Mouse (Mus musculus): ENCODE measurements around the gene Pde6g. TPM values are rescaled to one million over a fixed set of nuclear protein-coding genes. Genes with fewer than 3 reads are reported as not detected.
A peak's percentile ranks its signal among the peaks of the same experiment; 100 is the strongest.

Pde6g gene
- polyA plus RNA-seq, 1 experiment from 2014 or later = 0.15 TPM

DNA sequence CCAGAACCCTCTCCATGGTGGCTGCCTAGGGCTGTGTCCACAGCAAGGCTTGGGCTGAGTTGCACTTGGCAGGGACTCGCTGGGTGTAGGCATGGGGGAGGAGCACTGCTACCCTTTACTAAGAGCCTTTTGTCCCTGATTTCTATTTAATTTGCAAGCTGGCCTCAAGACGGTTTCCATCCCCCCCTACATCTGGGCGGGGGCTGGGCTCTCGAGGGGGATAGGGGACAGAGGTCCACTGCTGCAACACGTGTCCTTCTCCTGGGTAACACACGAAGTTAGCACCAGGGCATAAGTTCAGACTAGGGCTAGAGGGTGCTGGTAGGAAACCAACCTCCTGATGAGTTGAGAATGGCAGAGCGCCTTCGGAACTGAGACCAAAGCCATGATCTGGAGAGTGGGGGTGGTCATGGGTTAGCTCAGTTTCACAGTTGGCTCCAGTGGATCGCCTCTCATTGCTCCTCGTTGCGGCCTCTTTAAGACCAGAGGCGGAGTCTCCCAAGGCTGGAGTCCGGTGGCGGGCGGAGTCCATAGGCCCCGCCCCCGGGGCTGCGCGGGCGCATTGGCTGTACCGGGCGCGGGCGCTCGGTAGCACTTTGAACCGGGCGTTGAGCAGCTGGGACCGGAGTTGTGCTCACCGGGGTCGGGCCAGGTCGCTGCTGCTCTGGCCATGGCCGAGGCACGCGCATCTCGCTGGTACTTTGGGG, 38.2 kb upstream of the Pde6g start, which contains the start of gene Slc25a10:
Slc25a10 (plus strand) TSS at position 524 of the 707 bp plus-strand sequence.
- Histone ChIP-seq H3K4me2 (replicated peaks; ENCODE audit: low read depth) (peak within 1 kb of the TSS; percentile 91), H3K9me3 (ENCODE audit: control insufficient read depth, low read length) (no peaks in the 10 kb centered on the region), H3K4me3 (ENCODE audit: low read depth, low read length) (peak within 1 kb of the TSS; percentile 93), H3K4me1 (replicated peaks; ENCODE audit: control insufficient read depth, insufficient read depth) (peaks cover 14% of the 10 kb centered on the region), H3K27me3 (ENCODE audit: control insufficient read depth, insufficient read depth, low read length) (no peaks in the 10 kb centered on the region), H3K9ac (ENCODE audit: low read length) (peak within 1 kb of the TSS; percentile 82), H3K27ac (replicated peaks) (peak within 1 kb of the TSS; percentile 92), H3K36me3 (ENCODE audit: control insufficient read depth, insufficient read depth, low read length) (peaks cover 17% of the 10 kb centered on the region)
- ATAC-seq (ENCODE audit: low FRiP score, low TSS enrichment) (peak; percentile 83), DNase-seq (ENCODE audit: low spot score) (peak; percentile 95)
- WGBS = 2% methylated on average over 35 of the region's 35 CpGs
- TF ChIP-seq EP300 (optimal IDR thresholded peaks at IDR 0.05) (no peak), CTCF (IDR thresholded peaks at IDR 0.05; ENCODE audit: low read depth) (no peak)

DNA sequence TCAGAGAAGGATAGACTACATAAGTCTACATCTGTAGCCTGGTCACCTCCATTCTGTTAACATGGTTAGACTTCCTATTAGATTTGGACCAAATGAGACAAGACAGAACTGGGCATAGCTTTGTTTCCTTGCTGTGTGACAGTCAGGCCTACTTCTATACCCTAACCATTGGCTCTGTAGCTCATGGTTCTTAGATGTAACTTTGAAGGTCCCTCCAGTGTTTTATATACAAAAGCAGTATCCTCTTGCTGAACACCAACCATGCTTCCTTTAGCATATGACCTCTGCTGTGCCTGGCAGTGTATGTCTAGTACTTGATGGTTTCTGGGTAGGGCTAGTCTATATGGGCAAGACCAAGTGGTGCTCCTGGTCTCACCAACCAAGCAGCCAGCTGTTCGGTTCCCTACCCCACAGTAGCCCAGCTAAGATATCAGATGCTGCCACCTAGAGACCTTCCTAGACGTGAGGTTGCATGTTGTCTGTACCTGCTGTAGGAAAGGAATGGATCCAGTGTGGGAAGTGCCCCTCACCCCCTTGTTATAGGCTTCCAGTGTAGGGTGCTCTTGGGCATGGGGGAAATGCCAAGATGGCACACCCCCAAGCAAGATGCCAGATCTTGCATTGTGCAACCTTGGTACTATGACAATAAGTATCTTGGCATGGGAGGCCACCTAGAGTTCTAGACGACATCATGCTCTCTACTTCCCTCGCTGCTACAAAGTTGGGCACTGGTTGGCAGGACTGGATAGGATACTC, 37.2 kb upstream of the Pde6g start:
- 28% methylated on average over 4 of the region's 4 CpGs for WGBS
- DNase-seq (ENCODE audit: low spot score) = no peak
- TF ChIP-seq EP300 (optimal IDR thresholded peaks at IDR 0.05) (no peak), CTCF (IDR thresholded peaks at IDR 0.05; ENCODE audit: low read depth) (0 out of 2 replicates have a peak, but pooled peaks have one; percentile 22)

DNA sequence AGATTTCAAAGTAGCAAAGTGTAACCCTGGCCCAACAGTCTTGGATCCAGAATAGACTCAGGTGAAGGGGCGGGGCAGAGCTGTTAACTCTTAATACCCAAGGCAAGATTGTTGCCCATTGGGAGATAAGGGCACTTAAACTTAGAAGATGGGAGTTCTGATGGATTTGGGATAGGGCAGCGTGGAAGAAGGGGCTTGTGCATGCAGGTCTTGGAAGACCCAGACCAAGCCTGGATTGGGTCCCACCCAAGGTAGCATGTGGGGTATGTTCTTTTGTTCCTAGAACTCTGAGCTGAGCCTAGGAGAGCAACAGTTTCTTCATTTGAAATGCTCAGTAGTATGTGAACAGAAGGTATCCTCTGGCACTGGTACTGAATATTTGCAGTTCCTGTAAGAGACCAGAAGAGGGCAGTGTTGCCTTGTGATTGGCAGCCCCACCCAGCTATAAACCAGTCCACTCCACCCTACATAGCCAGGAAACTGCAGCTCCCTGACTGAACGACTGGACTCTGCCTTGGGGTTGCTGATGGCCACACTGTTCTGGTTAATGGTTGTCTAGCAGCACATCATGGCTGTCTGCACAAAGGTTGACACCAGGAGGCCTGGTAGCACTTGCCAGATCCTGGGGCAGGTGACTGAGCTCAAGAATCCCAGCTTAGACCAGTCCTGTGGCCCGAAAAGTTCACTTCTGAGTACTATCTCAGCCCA, 35.9 kb upstream of the Pde6g start:
- peak overlapping the region; percentile 92 for H3K27ac ChIP-seq (replicated peaks)
- no peaks in the 10 kb centered on the region for H3K27me3 ChIP-seq (ENCODE audit: control insufficient read depth, insufficient read depth, low read length)
- ATAC-seq (ENCODE audit: low FRiP score, low TSS enrichment) (peak; percentile 83), DNase-seq (ENCODE audit: low spot score) (peak; percentile 77)
- no peak for TF ChIP-seq EP300 (optimal IDR thresholded peaks at IDR 0.05)
- TF ChIP-seq CTCF (IDR thresholded peaks at IDR 0.05; ENCODE audit: low read depth) = peak; percentile 97
- H3K9ac ChIP-seq (ENCODE audit: low read length) = no peak overlapping the region
- no peak overlapping the region for H3K4me2 ChIP-seq (replicated peaks; ENCODE audit: low read depth)
- peaks cover 14% of the 10 kb centered on the region for H3K4me1 ChIP-seq (replicated peaks; ENCODE audit: control insufficient read depth, insufficient read depth)
- H3K36me3 ChIP-seq (ENCODE audit: control insufficient read depth, insufficient read depth, low read length) = peaks cover 8% of the 10 kb centered on the region
- 55% methylated on average over 4 of the region's 4 CpGs for WGBS
- no peaks in the 10 kb centered on the region for H3K9me3 ChIP-seq (ENCODE audit: control insufficient read depth, low read length)
- H3K4me3 ChIP-seq (ENCODE audit: low read depth, low read length) = no peak overlapping the region

More for the DNA sequence above, 37.2 kb upstream of the Pde6g start:
- peak overlapping the region; percentile 91 for H3K4me2 ChIP-seq (replicated peaks; ENCODE audit: low read depth)
- no peak overlapping the region for H3K4me3 ChIP-seq (ENCODE audit: low read depth, low read length)
- H3K9ac ChIP-seq (ENCODE audit: low read length) = peak overlapping the region; percentile 82; the same call in 1 of the 2 replicates
- H3K9me3 ChIP-seq (ENCODE audit: control insufficient read depth, low read length) = no peaks in the 10 kb centered on the region
- H3K36me3 ChIP-seq (ENCODE audit: control insufficient read depth, insufficient read depth, low read length) = peaks cover 9% of the 10 kb centered on the region
- H3K4me1 ChIP-seq (replicated peaks; ENCODE audit: control insufficient read depth, insufficient read depth) = peaks cover 14% of the 10 kb centered on the region
- peak overlapping the region; percentile 92 for H3K27ac ChIP-seq (replicated peaks)
- no peaks in the 10 kb centered on the region for H3K27me3 ChIP-seq (ENCODE audit: control insufficient read depth, insufficient read depth, low read length)
- ATAC-seq (ENCODE audit: low FRiP score, low TSS enrichment) = no peak

DNA sequence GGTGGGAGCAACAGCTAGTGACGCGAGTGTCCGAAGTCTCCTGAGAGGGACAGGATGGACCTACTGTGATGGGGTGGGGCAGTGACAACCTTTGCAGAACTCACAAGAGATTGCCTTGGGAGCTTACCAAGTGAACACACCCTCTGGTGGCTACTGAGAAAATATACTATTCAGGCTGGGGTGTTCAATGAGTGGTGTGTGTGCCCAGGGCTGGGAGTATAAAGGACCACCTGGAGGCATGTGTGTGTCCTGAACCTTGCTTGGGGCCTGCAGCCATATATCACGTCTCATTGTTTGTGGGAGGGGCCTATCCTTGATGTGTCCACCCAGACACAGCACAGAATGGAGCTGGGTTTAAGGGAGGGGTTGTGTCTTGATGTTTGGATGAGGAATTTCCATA, 35.2 kb upstream of the Pde6g start:
- peaks cover 14% of the 10 kb centered on the region for H3K4me1 ChIP-seq (replicated peaks; ENCODE audit: control insufficient read depth, insufficient read depth)

DNA sequence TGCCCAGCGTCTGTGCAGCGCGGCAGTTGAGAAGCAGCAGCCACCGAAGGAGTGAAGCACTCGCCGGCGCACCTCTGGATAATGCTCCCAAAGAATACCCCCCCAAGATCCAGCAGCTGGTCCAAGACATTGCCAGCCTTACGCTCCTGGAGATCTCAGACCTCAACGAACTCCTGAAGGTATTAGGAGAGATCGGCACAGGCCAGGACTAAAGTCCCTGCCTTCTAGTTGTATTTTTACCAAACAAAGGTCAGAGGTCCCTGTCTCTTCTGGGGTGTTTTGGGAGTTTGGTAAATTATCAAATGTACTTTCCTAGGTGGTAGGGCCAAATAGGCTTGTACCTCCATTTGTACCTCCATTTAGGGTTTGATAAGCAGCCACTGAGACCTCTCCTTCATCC, 32.0 kb upstream of the Pde6g start:
- no peaks in the 10 kb centered on the region; the same call in 1 of the 2 replicates for H3K4me1 ChIP-seq (replicated peaks; ENCODE audit: control insufficient read depth, insufficient read depth)
- no peaks in the 10 kb centered on the region for H3K27me3 ChIP-seq (ENCODE audit: control insufficient read depth, insufficient read depth, low read length)
- peak overlapping the region; percentile 94 for H3K4me3 ChIP-seq (ENCODE audit: low read depth, low read length)
- peak overlapping the region; percentile 89 for H3K9ac ChIP-seq (ENCODE audit: low read length)
- H3K4me2 ChIP-seq (replicated peaks; ENCODE audit: low read depth) = peak overlapping the region; percentile 79
- 0 out of 2 replicates have a peak overlapping the region, but pooled peaks have one; percentile 75 for H3K27ac ChIP-seq (replicated peaks)
- DNase-seq (ENCODE audit: low spot score) (no peak), ATAC-seq (ENCODE audit: low FRiP score, low TSS enrichment) (no peak)
- TF ChIP-seq CTCF (IDR thresholded peaks at IDR 0.05; ENCODE audit: low read depth) (no peak), EP300 (optimal IDR thresholded peaks at IDR 0.05) (no peak)
- no peaks in the 10 kb centered on the region for H3K9me3 ChIP-seq (ENCODE audit: control insufficient read depth, low read length)
- 6% methylated on average over 10 of the region's 10 CpGs for WGBS
- peaks cover 19% of the 10 kb centered on the region for H3K36me3 ChIP-seq (ENCODE audit: control insufficient read depth, insufficient read depth, low read length)

More for the DNA sequence above, 35.2 kb upstream of the Pde6g start:
- ATAC-seq (ENCODE audit: low FRiP score, low TSS enrichment) = no peak
- no peaks in the 10 kb centered on the region for H3K27me3 ChIP-seq (ENCODE audit: control insufficient read depth, insufficient read depth, low read length)
- H3K36me3 ChIP-seq (ENCODE audit: control insufficient read depth, insufficient read depth, low read length) = peaks cover 8% of the 10 kb centered on the region
- WGBS = 74% methylated on average over 4 of the region's 4 CpGs
- H3K4me2 ChIP-seq (replicated peaks; ENCODE audit: low read depth) = no peak overlapping the region
- DNase-seq (ENCODE audit: low spot score) = no peak
- no peak overlapping the region for H3K4me3 ChIP-seq (ENCODE audit: low read depth, low read length)
- no peaks in the 10 kb centered on the region for H3K9me3 ChIP-seq (ENCODE audit: control insufficient read depth, low read length)
- 0 out of 2 replicates have a peak overlapping the region, but pooled peaks have one; percentile 24 for H3K27ac ChIP-seq (replicated peaks)
- TF ChIP-seq EP300 (optimal IDR thresholded peaks at IDR 0.05) (no peak), CTCF (IDR thresholded peaks at IDR 0.05; ENCODE audit: low read depth) (peak; percentile 22; the same call in 1 of the 2 replicates)
- H3K9ac ChIP-seq (ENCODE audit: low read length) = no peak overlapping the region
